Mouse (Mus musculus): Measurements from ENCODE around the gene Adarb1. TPM values are rescaled to one million over a fixed set of nuclear protein-coding genes. Genes with fewer than 3 reads are reported as not detected.

Gene Adarb1
- total RNA-seq, 4 experiments from 2014 or later: 12.4 to 17.7 (median 16.4) TPM

- DNase-seq (ENCODE audit: low spot score): no peak
These were observed 17.3 kb upstream of the Adarb1 start for GRCm38 (mm10) chr10:77435343-77435742.

- peak; percentile 78 for DNase-seq (ENCODE audit: low spot score)
These were observed 16.5 kb upstream of the Adarb1 start for GRCm38 (mm10) chr10:77434457-77435151.

- DNase-seq (ENCODE audit: low spot score): no peak
These were observed 16.0 kb upstream of the Adarb1 start for GRCm38 (mm10) chr10:77434076-77434456.

GRCm38 (mm10) chr10:77430771-77431170, 12.7 kb upstream of the Adarb1 start:
- no peak for DNase-seq (ENCODE audit: low spot score)

GRCm38 (mm10) chr10:77429921-77430320, 11.9 kb upstream of the Adarb1 start:
- DNase-seq (ENCODE audit: low spot score): no peak

GRCm38 (mm10) chr10:77427610-77428009, 9.5 kb upstream of the Adarb1 start:
- no peak for DNase-seq (ENCODE audit: low spot score)

GRCm38 (mm10) chr10:77420190-77420589, 2.1 kb upstream of the Adarb1 start:
- DNase-seq (ENCODE audit: low spot score): no peak

GRCm38 (mm10) chr10:77417240-77418102, 599 bp downstream of the Adarb1 start:
- peak; percentile 21 for DNase-seq (ENCODE audit: low spot score)

GRCm38 (mm10) chr10:77416666-77417239, 1.3 kb downstream of the Adarb1 start:
- no peak for DNase-seq (ENCODE audit: low spot score)

- DNase-seq (ENCODE audit: low spot score): peak; percentile 44
These were observed 2.2 kb downstream of the Adarb1 start for GRCm38 (mm10) chr10:77415867-77416266.

GRCm38 (mm10) chr10:77413791-77414190, 4.3 kb downstream of the Adarb1 start:
- DNase-seq (ENCODE audit: low spot score): no peak

- peak; percentile 54 for DNase-seq (ENCODE audit: low spot score)
These were observed 8.9 kb downstream of the Adarb1 start for GRCm38 (mm10) chr10:77409154-77409553.

GRCm38 (mm10) chr10:77408241-77408640, 9.8 kb downstream of the Adarb1 start:
- DNase-seq (ENCODE audit: low spot score): peak; percentile 48

GRCm38 (mm10) chr10:77406486-77406885, 11.6 kb downstream of the Adarb1 start:
- DNase-seq (ENCODE audit: low spot score): peak; percentile 55

GRCm38 (mm10) chr10:77402463-77402862, 15.6 kb downstream of the Adarb1 start:
- DNase-seq (ENCODE audit: low spot score): no peak

- DNase-seq (ENCODE audit: low spot score): no peak
These were observed 17.0 kb downstream of the Adarb1 start for GRCm38 (mm10) chr10:77401039-77401438.

GRCm38 (mm10) chr10:77399938-77400337, 18.1 kb downstream of the Adarb1 start:
- DNase-seq (ENCODE audit: low spot score): no peak

GRCm38 (mm10) chr10:77398082-77398481, 20.0 kb downstream of the Adarb1 start:
- peak; percentile 72 for DNase-seq (ENCODE audit: low spot score)

GRCm38 (mm10) chr10:77397056-77397642, 20.9 kb downstream of the Adarb1 start:
- DNase-seq (ENCODE audit: low spot score): no peak

GRCm38 (mm10) chr10:77396015-77396414, 22.1 kb downstream of the Adarb1 start:
- no peak for DNase-seq (ENCODE audit: low spot score)

GRCm38 (mm10) chr10:77391072-77391471, 27.0 kb downstream of the Adarb1 start:
- DNase-seq (ENCODE audit: low spot score): no peak

- no peak for DNase-seq (ENCODE audit: low spot score)
These were observed 30.5 kb downstream of the Adarb1 start for GRCm38 (mm10) chr10:77387558-77387957.

All from heart, adult 8-10 months (tissue).